Mouse (Mus musculus) ovary, postnatal 36 days (tissue): ENCODE results near the gene Sf3a1.
A peak's percentile ranks its signal among the peaks of the same experiment; 100 is the strongest.

Source experiments
- DNase-seq: peaks from one replicate; pipeline ENCODE4 v3.0.0; 2022; ENCODE audit warnings: low spot score, mixed read lengths

Gene Sf3a1

GRCm38 (mm10) chr11:4216248-4217000 lies 56.3 kb downstream of the Sf3a1 start:
- DNase-seq = no peak

GRCm38 (mm10) chr11:4217914-4218629 lies 57.9 kb downstream of the Sf3a1 start, which contains the start of gene Castor1:
Castor1 (plus strand) TSS chr11:4218225.
- DNase-seq = peak; percentile 92

- no peak for DNase-seq
These were observed 58.5 kb downstream of the Sf3a1 start for GRCm38 (mm10) chr11:4218637-4219036.

- peak; percentile 73 for DNase-seq
These were observed 59.2 kb downstream of the Sf3a1 start for GRCm38 (mm10) chr11:4219317-4219751.

DNA sequence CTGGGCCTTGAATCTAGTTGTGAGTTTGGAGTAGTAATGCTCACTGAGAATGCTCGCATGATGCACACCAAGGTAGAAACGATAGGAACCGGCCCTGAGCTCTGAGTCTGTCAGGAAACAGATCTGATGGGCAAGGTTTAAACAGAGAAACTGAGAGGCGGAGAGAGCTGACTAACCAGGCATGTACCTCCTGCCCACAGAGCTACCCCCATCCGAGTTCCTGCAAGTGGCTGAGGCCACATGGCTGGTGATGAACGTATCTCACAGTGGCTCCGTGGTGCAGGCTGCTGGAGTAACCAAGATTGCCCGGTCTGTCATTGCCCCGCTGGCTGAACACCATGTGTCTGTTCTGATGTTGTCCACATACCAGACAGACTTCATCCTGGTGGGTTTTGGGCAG lies 59.8 kb downstream of the Sf3a1 start:
- no peak for DNase-seq

GRCm38 (mm10) chr11:4220443-4221400 lies 60.6 kb downstream of the Sf3a1 start:
- peak; percentile 77 for DNase-seq

DNA sequence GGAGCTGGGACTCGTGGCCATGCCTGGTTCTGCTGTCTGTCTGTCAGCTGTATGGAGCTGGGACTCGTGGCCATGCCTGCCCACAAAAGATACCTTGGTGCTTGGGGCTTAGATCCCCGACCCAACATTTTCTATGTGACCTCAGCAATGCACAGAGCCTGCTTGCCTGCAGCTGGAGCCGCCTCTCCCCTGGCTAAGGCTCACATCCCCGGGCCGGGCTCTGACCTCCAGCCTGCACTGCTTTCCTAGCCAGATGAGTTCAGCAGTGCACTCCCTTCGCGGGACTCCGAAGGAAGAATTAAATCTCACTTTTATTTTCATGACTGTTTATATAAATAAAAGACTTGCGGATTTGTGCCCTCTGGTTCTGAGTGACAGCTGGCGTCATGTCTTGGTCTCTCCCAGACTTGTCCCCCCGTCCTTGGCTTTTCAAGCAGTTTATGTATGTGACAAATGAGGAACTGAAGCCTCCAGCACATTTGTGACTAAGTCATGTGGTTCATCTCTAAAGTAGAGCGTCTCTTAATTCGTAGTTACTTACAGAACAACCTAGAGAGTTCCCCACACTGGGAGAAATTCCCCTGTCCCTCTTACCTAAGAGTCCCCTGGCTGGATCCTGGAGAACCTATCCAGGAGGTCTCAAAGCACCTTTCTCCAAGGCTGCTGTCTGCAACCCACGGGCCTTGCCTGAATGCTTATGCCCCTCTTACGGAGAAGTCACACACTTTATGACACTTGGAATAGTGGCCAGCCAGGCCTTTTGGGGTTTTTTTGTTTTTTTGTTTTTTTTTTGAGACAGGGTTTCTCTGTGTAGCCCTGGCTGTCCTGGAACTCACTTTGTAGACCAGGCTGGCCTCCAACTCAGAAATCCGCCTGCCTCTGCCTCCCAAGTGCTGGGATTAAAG lies 62.1 kb downstream of the Sf3a1 start:
- no peak for DNase-seq

- DNase-seq = no peak
These were observed 63.4 kb downstream of the Sf3a1 start for GRCm38 (mm10) chr11:4223393-4224188.

DNA sequence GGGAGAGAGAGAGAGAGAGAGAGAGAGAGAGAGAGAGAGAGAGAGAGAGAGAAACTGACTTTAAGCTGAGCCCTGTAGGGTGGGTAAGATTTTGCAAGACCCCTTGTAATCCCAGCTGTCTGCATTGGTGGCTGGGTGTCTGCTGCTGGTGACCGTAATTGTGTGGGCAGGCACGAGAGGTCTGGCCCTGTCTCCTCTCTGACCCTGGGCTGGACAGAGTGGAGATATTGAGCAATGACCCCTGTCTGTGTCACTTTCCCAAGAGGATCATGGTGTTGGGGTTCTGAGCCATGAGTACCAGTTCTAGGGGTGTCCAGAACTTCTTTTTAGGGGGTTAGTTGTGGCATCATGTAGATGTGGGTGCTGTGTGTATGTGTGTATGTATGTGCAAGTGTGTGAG lies 64.1 kb downstream of the Sf3a1 start:
- no peak for DNase-seq

DNA sequence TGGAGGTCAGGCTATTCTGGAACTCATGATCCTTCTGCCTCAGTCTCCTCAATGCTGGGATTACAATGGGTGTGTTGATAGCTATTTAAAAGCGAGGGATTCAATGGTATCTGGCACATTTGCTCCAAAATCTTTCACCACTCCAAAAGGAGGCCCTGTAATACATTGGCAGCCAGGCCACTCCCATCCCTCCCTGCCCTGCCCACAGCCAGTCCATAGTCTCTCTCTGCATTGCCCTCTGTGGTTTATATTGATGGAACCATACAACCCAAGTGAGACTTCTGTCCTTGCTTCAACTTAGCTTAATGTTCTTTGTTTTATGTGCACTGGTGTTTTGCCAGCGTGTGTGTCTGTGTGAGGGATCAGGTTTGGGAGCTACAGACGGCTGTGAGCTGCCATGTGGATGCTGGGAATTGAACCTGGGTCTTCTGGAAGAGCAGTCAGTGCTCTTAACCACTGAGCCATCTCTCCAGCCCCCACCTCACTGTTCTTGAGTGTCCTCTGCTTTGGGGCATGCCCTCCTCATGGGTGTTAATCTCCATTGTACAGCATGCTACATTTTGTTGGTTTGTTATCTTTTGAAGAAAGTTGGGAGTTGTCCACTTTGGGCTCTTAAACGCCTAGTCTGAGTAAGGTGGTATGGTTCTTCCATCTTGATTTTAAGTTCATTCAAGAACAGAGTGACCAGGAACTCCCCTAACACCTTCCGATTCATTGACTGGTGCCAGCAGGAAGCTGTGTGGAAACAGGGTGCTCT lies 66.6 kb downstream of the Sf3a1 start:
- no peak for DNase-seq

- DNase-seq = no peak
These were observed 68.3 kb downstream of the Sf3a1 start for GRCm38 (mm10) chr11:4228463-4228862.

- DNase-seq = no peak
These were observed 69.7 kb downstream of the Sf3a1 start for GRCm38 (mm10) chr11:4229841-4230240.

DNA sequence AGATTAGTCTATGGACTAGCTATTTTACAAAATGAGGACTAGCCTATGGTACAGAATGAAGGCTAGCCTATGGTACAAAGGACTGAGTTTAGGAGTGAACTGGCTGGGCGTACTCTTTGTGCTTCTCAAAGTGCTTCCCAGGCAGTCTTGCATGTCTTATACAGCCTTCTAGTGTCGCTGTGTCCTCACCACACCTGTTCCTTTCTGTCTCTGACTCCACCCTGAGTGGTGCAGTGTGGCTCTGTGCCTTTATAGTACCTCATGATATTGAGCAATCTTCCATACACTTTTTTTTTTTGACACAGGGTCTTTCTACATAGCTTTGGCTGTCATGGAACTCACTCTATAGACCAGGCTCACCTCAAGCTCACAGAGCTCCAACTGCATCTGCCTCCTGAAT lies 71.3 kb downstream of the Sf3a1 start:
- DNase-seq = no peak
